Mouse (Mus musculus) retina, embryonic 14.5 days (tissue): Measurements from ENCODE around the gene Arl15.
A peak's percentile ranks its signal among the peaks of the same experiment; 100 is the strongest.

Source experiments
- DNase-seq: peaks from one replicate; pipeline ENCODE4 v3.0.0-alpha.2; 2015; ENCODE audit warnings: low spot score

Arl15 gene

DNA sequence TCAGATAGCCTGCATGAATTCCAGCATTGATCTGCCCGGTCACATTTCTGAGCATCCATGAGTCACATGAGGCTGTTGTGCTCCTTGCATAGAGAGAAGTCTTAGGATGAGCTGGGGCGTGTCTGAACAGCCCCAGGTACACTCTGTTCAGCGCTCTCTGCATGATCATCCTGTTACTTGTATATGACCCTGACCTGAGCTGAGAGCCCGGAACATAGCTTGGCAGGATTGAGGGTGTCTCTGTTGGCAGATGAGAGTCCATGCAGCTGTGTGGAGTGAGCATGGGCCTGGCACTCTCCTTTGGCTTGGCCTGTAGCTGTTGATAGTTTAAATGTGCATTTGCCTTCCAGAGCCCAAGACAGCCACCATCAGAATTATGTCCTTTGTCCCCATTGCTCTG, 50.4 kb downstream of the Arl15 start:
- no peak for DNase-seq

DNA sequence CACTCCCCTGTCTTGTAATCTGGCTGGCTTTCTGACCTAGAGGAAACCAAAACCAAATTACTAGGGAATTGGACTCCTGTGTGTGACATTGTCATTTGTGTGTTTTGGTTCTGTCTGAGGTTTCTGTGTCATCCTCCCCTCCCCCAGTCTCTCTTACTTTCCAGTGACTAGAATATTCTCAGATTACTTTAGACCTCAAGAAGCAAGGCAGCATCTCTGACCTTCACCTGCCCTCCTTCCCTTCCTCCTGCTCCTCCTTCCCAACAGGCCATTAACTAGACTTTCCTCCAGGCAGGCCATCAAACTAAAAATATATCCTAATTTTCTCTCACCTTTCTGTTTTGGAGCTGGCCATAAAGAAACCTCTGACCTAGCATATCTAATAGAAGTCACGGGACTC, 50.9 kb downstream of the Arl15 start:
- DNase-seq, result no peak

DNA sequence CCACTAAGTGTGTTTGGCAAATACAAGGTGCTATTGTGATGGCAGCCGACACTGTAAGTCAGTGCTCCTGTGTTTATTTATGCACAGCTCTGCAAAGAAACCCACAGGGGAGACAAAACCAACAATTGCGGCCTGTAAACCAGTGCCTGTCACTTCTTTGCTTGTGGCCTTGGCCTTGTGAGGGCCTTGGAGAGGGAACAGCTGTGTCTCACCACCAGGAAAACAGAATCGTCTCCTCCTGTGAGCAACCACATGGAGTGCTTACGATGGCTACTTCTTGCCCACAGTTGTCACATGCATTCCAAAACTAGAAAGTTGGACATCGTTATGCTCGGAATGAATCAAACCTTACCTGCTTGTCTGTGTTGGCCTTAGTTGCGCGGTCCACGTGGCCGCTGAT, 52.1 kb downstream of the Arl15 start:
- DNase-seq, result no peak

DNA sequence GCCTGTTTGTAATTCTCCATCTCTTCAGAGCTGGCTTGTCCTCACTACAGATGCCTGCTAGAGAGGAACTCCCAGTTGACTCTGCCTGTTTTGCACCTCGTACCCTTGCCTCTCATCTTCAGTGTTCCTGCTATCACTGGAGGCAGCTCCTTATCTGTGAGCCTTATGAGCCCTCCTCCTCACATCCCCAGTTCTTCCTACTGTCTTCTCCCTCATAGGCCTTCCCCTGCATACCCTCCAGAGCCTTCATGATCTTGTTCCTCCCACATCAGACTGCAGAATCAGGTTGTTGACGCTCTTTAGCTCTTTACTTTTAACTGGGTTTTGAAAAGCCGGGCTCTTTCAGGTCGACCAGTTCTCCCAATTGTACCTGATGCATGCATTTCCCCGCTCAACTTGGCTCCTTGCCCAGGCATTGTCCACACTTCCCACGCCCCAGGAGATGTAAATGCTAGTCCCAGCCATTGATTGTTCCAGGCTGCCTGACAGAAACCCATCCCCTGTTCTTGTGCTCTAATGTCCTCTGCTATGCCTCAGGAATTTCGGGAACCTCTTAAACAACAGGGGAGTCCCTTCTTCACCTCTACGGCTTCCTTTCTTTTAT, 56.2 kb downstream of the Arl15 start:
- DNase-seq, result no peak

DNA sequence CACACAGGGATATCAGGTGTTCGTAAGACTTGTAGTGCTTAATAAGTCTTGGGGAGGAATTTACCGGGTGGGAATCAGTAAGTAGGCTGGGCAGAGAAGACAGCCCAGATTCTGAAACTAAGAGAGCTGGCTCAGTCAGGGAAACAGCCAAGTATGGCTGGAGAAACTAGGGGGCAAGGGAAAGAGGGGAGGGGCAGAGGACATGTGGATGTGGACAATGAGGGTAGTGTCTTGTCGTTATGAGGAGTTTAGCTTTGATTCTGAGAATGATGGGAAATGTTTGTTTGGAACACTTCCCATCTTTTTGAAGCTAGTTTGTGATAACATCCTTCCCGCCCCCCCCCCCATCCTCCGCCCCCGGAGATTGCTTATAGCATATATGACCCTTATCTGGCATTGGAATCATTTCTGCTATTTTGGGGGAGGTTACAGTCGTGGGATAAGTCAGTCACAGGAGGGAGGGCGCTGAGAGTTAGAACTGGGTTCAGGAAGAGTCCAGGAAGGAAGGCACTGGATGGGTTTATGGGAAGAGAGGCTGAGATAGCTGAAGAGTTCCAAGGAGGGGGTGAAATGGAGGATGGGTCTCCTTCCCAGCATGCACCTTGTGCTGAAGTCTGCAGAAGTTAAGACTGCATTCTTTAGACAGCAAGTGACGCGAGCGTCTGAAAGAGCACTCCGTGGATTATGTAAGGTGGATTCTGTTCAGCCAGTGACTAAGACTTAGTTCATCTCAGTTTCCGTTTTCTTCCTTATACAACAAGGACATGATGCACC, 57.5 kb downstream of the Arl15 start:
- DNase-seq, result no peak

DNA sequence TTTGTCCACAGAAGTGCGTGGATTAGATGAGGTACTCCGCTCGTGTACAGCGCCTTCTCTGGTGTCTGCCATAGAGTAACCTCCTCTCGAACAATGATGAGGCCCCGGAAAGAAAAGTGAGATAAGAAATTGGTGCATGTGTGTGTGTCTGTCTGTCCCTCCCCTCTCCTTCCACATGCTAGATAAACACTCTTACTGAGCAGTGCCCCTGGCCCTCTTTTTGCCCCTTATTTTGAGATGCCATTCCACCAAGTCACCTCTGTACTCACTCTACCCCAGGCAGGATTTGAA, 58.0 kb downstream of the Arl15 start:
- DNase-seq, result no peak

DNA sequence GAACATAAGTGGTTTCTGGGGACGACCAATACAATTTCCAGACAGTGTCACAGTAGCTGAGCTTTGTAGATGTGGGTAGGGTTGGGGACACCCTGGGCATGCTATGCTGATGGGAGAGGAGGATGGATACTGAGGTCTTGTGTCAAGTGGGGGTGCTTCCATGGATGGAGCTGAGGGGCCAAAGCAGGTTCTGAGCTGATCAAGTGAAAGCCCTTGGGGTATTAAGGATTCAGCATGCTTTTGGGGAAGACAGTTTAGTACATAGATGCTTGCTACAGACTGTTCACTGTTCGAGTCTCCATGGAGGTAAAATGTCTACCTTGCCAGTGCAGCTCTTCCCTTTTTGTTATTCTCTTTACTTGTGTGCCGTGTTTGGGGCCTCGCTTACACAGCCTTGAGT, 59.8 kb downstream of the Arl15 start:
- no peak for DNase-seq

DNA sequence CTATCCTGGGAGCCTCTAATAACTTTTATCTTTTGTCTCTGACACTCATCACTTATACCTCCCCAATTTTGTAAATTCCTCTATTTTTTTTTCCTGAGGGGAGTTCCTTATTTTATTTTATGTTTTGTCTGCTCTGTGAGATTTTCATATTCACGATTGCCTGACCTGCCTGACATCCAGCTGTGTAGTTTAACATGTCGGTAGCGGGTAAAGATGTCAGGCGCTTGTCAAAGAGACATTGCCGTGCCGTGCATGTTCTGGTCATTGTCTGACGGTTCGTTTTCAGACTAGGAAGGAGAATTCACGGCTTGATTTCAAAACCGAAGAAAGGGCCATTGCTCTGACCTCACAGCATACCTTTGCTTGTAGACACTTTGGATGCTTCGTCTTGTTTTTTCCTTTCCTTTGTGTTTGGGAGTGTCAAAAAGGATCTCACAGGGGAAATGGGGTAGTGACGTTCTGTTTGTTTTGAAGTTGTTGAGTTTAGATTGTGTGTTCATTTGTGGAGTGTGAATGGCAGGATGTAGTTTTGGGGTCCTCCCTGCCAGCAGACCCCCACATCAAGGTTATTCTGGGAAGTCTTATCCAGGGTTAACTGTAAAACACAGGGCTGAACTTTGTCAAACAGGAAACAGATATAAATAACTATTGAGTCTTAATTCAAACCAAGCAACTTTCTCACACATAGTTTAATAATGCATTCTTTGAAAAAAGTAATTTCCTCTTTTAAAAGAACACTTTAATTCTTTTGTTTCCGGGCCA, 60.4 kb downstream of the Arl15 start:
- no peak for DNase-seq

DNA sequence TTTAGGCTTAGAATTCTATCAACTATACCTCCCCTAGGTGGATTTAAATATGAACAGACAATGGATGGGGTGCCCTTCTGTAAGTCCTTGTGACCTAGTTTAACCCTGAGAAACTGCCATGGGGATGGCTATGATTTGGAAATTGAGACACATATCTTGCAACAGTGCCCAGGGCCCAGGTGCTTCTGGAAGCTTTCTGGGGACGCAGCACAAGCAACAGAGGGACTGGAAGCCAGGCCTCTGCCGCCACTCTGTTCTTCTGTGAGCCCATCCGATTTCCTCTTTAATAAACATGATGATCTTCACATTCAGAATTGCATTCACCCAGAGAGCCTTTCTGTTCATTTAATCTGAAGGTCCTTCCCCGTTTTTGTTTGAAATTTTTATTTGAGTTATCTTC, 62.6 kb downstream of the Arl15 start:
- DNase-seq, result no peak

GRCm38 (mm10) chr13:113858667-113859391, 64.5 kb downstream of the Arl15 start:
- DNase-seq, result no peak

GRCm38 (mm10) chr13:113859392-113859776, 65.1 kb downstream of the Arl15 start:
- no peak for DNase-seq

GRCm38 (mm10) chr13:113860816-113861215, 66.5 kb downstream of the Arl15 start:
- no peak for DNase-seq

DNA sequence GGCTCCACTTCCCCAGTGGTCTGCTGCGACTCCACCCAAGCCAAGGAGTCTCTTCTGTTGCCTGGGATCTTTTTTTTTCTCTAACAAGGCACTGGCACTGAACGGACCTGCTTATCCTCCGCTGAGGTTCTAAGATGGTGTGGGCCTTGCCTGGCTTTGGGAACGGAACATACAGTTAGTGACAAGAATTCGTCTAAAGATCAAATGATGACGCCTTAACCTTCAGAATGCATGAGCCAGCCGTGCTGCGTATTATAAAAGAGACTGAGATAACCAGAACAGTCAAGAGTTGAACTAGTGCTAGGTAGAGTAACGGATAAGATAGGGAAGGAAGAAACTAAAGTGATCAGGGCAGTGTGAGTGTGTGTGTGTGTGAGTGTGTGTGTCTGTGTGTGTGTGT, 66.9 kb downstream of the Arl15 start:
- DNase-seq, result no peak

- no peak for DNase-seq
Measured at GRCm38 (mm10) chr13:113862951-113863350, 68.6 kb downstream of the Arl15 start.

DNA sequence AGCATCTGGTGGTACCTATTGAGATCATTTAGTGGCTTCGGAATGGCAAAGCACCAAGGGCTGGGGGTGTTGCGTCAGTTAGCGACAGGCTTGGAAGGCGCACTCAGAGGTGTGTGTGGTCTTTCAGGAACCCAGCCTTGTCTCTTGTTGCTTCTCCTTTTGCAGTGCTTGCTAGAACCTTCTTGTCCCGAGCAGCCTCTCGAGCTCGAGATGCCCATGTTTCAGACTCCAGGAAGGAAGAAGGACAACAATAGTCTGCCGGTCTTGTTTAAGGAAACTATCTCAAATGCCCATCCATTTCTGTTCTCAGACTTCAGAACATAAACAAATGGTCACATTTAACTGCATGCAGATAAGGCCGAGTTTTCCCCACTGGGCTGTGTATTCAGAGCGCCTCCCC, 69.4 kb downstream of the Arl15 start:
- DNase-seq, result no peak

- DNase-seq, result no peak
Measured at GRCm38 (mm10) chr13:113864278-113864677, 70.0 kb downstream of the Arl15 start.

DNA sequence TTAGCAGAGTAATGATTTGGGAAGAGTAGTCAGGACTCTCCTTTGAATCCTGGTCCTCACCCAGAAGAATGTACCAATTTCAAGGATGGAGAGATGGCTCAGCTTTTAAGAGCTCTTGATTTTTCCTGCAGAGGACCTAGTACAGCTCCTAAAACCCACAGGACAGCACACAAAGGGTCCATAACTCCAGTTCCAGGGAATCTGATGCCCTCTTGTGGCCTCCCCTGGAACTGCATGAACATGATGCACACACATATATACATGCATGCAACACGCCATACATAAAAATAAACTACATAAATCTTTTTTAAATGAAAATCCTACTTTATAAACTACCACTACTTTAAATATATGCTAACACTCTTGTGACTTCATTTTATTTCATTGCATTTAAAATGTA, 70.6 kb downstream of the Arl15 start:
- peak; percentile 76 for DNase-seq

DNA sequence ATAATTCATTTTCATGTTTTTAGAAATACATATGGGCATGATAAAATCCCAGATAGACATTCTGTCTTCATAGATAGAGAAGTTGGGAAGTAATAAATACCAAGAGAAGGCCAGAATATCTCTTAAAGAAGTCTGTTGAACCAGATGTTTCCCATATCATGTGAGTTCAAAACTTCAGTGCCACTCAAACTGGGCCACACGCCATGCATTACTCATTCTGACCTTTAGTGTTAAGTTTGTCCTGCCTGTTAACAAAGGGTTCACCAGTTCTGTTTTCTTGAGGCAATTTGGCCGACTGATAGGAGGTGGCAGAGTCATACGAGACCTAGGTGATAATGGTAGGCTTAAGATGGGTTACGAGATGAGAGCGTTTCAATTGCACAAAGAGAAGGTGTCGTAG, 71.1 kb downstream of the Arl15 start:
- DNase-seq, result no peak

DNA sequence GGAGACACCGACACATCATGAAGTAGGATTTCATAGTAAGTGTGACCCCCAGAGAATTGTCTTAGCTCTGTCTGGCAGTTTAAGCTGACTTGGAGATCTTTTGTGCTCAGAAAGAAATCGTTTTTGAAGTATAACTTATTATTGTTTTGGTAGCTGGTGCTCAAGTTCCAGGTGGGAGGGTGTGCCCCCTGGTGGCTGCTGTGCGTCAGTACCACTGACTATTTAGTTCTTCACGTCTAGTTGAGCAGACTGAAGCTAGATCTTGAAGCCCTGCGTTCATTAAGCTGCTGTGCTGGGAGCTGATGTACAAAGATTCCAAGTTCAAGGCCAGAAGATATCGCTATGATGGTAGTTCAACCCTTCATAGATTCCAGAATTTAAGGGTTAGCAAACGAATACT, 71.5 kb downstream of the Arl15 start:
- peak; percentile 76 for DNase-seq

GRCm38 (mm10) chr13:113867736-113868135, 73.4 kb downstream of the Arl15 start:
- DNase-seq, result no peak

GRCm38 (mm10) chr13:113869212-113870205, 75.2 kb downstream of the Arl15 start:
- peak; percentile 82 for DNase-seq

DNA sequence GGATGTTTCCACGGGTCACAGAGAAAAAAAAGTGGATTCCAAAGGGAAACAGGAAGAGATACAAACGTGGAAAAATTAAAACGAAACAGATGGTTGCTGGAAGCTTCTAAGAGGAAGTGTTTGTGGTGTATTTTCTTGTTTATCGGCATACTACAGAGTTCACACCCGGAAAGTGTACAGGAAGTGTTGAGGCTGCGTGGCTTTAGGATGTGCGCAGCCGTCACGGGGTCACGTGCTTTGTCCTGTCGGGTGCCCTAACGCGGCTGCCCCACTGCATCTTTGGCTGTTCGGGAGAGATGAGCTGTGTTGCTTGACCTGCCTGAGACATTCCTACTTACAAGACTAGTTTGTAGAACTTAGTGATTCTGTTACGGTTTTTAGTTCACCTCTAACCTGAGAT, 76.1 kb downstream of the Arl15 start:
- DNase-seq, result no peak
